Mouse (Mus musculus): ENCODE measurements around the gene Col23a1. TPM values are rescaled to one million over a fixed set of nuclear protein-coding genes. Genes with fewer than 3 reads are reported as not detected.
A peak's percentile ranks its signal among the peaks of the same experiment; 100 is the strongest.

Col23a1 gene
- total RNA-seq, 4 experiments from 2014 or later, result 0.82 to 1.6 (median 0.93) TPM

GRCm38 (mm10) chr11:51534314-51534713 lies 244.6 kb downstream of the Col23a1 start:
- peak in 1 of 2 experiments; percentile 29 for DNase-seq (ENCODE audit: low spot score in 2 of 2)

GRCm38 (mm10) chr11:51538388-51538787 lies 248.7 kb downstream of the Col23a1 start:
- no peak for DNase-seq (ENCODE audit: low spot score in 2 of 2)

DNA sequence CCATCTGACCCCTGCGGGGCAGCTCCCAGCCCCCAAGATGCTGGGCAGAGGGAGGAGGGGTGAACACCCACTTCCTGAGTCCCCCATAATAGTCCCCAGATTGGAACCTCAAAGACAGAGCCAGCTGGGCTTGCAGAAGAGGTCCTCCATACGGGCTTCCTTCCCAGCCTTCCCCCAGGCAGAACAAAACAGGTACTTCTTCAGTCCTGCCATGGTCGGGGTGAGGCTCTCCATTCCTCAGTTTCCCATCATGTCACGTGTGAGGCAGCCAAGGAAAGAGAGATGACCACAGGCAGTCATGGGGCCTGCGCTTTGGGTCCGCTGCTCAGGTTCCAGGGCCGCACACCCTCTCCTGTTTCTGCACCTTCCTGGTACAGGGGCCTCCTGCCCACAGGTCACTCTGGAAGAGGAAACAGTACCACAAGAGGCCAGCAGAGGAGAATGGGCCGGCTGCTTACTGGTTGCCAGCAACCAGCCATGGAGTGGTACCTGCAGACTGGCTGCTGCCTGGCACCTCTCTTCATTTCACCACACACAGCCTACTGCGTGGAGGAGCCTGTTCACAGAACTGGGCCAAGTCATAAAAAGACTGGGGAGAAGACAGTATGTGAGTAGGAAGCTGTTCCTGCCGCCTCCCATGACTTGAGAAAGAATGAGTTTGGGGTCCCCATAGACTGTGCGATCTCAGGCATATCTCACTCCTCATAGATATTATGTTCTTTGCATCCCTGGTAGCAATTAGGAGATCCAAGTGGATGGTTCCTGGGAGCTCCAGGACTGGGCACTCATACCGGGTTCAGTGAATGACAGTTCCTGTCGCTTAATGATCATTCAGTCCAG lies 249.4 kb downstream of the Col23a1 start:
- no peak for DNase-seq (ENCODE audit: low spot score in 2 of 2)

- peak; percentile 93 to 94 for DNase-seq (ENCODE audit: low spot score in 2 of 2)
Measured at GRCm38 (mm10) chr11:51539759-51540282, 250.1 kb downstream of the Col23a1 start.

GRCm38 (mm10) chr11:51542424-51542823 lies 252.7 kb downstream of the Col23a1 start:
- no peak for DNase-seq (ENCODE audit: low spot score in 2 of 2)

DNA sequence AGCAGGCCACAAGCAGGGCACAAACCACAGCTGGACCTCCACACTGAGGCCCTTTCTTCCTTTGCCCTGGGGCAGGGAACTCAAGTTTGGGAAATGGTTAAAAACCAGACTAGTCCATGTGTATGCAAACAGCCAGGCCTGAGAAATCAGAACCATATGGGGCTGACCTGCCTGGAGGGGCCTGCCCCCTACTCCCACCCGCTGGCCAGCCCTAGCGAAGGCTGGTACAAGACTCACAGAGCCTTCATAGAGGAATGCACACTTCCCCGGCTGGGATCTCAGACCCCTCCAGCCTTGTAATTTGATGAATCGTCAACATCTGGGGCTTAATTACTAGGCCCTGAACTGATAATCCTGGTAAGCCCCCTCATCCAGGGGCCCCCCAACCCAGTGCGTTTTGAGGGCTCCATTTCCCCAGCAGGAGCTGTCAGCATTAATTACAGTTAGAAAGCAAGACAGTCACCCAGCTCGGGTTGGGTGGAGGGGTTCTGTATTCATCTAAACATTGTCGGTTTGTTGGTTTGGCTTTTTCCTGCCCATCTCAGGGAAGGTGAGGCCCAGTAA lies 253.8 kb downstream of the Col23a1 start:
- no peak for DNase-seq (ENCODE audit: low spot score in 2 of 2)

- no peak for DNase-seq (ENCODE audit: low spot score in 2 of 2)
Measured at GRCm38 (mm10) chr11:51544413-51544812, 254.7 kb downstream of the Col23a1 start.

GRCm38 (mm10) chr11:51545811-51546210 lies 256.1 kb downstream of the Col23a1 start:
- no peak for DNase-seq (ENCODE audit: low spot score in 2 of 2)

DNA sequence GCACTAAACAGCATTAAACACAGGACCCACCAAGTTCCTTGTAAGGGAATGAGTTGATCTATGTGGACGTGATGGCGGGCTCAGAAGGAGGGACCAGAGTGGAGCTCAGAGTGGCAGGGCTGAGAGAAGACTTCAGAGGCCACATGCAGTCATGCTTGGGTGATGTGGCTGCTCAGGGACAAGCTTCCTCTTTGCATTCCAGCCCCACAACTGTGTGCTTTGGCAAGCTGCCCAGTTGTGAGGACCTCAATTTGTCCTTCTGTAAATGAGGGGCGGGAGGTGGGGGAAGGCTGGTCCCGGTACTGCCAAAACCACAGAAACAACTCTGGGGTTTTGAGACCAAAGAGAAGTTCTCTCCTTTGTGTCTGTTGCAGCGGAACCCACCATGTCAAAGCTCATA lies 261.5 kb downstream of the Col23a1 start:
- DNase-seq (ENCODE audit: low spot score in 2 of 2), result no peak

DNA sequence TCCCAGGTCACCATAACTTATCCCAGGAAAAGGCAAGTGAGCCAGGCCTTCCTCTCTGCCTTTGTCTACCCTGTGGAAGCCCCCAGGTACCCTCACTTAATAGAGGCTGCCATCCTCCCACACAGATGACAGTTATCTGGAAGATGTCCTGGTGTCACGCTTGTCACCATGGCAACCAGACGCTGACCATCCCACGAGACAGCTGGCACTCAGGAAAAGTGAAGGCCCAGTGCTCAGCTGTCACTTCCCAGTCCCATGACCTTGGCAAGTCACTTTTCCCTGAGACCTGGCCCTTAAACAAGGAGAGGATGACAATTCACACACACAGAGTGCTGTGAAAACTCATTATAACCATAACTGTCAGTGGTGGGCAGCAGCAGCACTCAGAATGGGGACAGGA lies 262.4 kb downstream of the Col23a1 start:
- DNase-seq (ENCODE audit: low spot score in 2 of 2), result no peak

DNA sequence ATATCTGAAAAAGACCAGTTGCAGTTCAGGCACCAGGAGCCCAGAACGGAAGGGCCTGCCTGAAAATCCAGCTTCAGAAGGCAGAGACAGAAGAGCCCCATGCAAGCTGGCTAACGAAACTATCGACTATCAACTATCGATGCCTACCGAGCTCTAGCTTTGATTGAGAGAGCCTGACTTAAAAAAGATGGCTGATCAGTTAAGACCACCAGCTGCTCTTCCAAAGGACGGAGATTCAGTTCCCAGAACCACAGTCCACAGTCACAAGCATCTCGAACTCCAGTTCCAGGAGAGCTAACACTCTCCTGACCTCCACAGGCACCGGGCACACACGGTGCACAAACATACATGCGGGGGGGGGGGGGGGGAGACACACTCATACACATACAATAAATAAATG lies 264.9 kb downstream of the Col23a1 start:
- DNase-seq (ENCODE audit: low spot score in 2 of 2), result no peak

DNA sequence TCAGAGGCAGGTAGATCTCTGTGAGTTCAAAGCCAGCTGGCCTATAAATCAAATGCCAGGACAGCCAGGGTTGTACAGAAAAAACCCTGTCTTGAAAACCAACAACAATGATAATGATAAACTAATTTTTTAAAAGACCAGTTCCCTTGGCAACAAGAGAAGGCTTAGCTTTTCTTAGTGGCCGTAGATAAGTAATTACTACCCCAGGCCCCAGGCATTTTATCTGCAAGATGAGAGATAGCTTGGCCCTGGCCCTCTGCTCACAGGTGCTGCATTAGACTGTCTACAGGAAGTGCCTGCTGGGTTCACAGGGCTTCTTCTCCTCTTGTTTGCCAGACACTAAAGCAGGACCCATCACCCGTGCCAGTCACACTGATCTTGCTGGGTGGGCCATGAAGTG lies 265.3 kb downstream of the Col23a1 start:
- DNase-seq (ENCODE audit: low spot score in 2 of 2), result no peak

DNA sequence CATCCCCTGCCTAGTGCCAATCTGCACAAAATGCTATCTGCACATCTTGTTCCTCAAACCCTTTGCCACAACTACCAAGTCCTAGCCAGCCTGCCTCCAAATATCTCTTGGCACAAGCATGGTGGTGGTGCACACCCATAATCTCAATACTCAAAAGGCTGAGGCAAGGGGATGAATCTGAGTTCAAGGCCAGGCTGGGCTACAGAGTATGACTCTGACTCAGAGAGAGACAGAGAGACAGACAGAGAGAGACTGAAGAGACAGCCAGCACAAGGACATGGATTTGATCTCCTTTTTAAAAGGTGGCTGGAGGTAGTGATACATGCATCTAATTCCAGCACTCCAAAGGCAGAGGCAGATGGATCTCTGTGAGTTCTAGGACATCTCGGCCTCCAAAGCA lies 273.6 kb downstream of the Col23a1 start:
- DNase-seq (ENCODE audit: low spot score in 2 of 2), result no peak

DNA sequence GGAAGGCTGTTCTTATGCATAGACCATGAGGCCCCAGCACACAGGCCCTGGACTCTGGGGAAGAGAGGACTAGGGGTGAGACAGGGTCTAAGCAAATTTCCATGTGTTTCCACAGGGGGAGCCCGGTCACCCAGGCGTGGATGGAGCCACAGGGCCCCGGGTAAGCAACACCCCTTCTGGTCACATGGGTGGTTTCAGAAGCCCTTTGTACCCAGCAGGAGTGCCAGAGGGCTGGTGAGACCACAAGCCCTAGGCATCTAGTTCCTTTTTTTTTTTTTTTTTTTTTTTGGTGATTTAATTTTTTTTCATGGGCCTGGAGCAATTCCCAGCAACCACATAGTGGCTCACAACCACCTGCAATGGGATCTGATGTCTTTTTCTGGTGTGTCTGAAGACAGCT lies 275.3 kb downstream of the Col23a1 start:
- no peak for DNase-seq (ENCODE audit: low spot score in 2 of 2)

- no peak for DNase-seq (ENCODE audit: low spot score in 2 of 2)
Measured at GRCm38 (mm10) chr11:51565951-51566350, 276.2 kb downstream of the Col23a1 start.

DNA sequence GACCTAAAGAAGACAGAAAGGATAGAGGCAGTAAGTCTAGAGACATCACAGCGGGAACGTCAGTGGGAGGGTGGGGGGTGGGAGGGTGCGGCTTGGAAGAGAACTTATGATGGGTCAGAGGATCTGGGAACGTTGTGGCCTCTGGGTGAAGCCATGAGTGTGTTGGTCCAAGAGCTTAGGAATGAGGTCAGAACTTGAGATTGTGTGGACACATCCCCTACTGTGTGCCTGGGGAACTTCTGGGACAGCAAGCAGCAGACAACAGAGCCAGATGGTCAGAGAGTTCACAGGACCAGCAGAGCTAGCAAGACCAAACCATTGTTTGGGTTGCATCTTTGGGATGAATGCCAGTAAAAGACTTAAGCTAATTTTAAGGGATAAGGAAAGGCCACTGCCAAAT lies 279.1 kb downstream of the Col23a1 start:
- no peak for DNase-seq (ENCODE audit: low spot score in 2 of 2)

DNA sequence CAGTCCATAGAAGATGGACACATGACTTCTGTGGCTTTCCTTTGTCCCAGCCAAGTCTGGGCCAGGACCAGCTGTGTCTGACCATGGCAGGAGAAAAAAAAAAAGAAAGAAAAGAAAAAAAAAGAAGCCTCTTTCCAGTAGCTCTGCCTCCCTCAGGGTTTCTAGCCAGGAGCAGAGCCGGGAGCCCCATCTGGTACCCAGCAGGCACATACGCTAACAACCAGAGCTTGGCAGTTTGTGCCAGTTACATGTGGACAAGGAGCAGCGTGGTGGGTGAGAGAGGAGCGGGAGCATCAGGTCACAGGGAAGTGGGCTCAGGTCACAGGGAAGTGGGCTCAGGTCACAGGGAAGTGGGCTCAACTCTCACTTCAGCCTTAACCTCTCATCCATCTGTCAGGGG lies 286.7 kb downstream of the Col23a1 start:
- no peak for DNase-seq (ENCODE audit: low spot score in 2 of 2)

DNA sequence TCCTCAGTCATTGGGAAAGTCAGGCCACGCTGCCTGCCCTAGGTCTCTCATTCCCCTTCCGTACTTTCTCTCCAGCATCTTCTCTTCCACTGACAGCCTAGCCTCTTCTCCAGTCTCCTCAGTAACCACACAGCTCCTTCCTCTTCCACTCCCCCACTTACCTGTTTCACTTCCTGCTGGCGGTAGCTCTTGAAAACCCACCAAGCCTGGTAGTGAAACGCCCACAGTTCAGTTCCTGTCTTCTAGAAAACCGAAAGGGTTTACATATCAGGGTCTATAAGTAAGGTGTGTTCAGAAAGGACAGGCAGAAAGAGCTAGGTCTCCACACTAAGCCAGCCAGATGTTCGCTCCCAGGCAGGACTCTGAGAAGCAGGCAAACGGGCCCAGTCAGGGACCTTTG lies 287.9 kb downstream of the Col23a1 start:
- no peak for DNase-seq (ENCODE audit: low spot score in 2 of 2)

GRCm38 (mm10) chr11:51579024-51579423 lies 289.3 kb downstream of the Col23a1 start:
- DNase-seq (ENCODE audit: low spot score in 2 of 2), result no peak

GRCm38 (mm10) chr11:51582713-51583112 lies 293.0 kb downstream of the Col23a1 start:
- DNase-seq (ENCODE audit: low spot score in 2 of 2), result peak; percentile 48 to 57

GRCm38 (mm10) chr11:51584057-51584430 lies 294.3 kb downstream of the Col23a1 start:
- peak in 1 of 2 experiments; percentile 15 for DNase-seq (ENCODE audit: low spot score in 2 of 2)

DNA sequence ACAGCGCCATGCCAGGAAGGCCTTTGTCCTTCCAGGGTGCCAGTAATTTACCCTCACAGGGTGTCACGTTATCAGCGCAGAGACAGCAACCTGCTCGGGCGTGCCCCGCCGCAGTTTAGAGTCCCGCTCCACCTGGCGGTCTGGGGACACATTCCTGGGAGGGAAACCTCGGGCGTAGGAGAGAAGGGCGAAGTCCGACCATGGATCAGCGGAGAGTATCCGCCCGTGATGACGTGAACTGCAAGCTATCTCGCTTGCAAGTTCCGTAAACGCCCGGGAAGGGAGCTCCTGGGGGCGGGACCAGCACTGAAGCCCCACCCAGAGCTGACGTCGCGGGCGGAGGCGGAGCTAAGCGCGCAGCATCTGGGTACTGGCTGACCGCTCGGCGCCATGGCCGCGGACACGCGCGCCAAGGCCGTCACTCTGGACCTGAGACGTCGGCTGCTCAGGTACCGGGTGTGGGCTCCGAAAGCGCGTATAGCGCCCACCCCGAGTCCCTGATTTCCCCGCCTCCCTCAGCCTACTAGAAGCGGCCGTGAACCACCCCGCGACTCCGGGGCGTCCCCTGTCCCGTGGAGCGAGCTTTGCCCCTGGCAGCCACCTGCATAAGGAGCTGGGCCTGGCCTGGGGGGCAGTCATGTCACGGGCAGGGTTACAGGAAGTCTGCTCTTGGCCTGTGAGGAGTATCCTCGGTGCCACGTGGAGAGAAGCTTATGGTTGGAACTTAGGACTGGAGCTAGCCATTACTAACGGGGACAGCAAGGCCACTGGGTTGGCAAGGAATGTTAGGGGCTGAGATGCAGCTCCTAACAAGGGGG lies 294.9 kb downstream of the Col23a1 start, which contains the start of gene Phykpl:
TSS of gene Phykpl (plus strand) at position 327 of the 818 bp plus-strand sequence.
- DNase-seq (ENCODE audit: low spot score in 2 of 2), result peak; percentile 96 to 97

Data from gastrocnemius, adult 8-10 months (tissue).